Mouse (Mus musculus): Measurements from ENCODE around the gene Cdk5rap2. TPM values are rescaled to one million over a fixed set of nuclear protein-coding genes. Genes with fewer than 3 reads are reported as not detected.
A peak's percentile ranks its signal among the peaks of the same experiment; 100 is the strongest.

Gene Cdk5rap2
- 18.6 and 20.2 TPM in 2 replicates for polyA plus RNA-seq (2014; fragmentation: Nextera tagmentation; extraction: Ambion mirVana)

GRCm38 (mm10) chr4:70409994-70410721 is at the start of gene Cdk5rap2:
TSS of gene Cdk5rap2 (minus strand) at chr4:70410443.
- peak within 1 kb of the TSS; percentile 89 for H3K4me3 ChIP-seq (ENCODE audit: low read depth, low read length)
- ATAC-seq (ENCODE audit: low FRiP score): peak; percentile 98
- WGBS: under 1% methylated on average over 55 of the region's 55 CpGs

GRCm38 (mm10) chr4:70452161-70452560 is 41.9 kb upstream of the Cdk5rap2 start:
- 90% methylated on average over 3 of the region's 3 CpGs for WGBS
- Histone ChIP-seq H3K27me3 (ENCODE audit: control insufficient read depth, insufficient read depth, low read length) (no peaks in the 10 kb centered on the region), H3K9ac (ENCODE audit: low read depth, low read length) (no peak overlapping the region), H3K4me2 (replicated peaks; ENCODE audit: low read depth, low read length) (no peak overlapping the region), H3K9me3 (ENCODE audit: control insufficient read depth, low read length) (no peaks in the 10 kb centered on the region), H3K4me3 (ENCODE audit: low read depth, low read length) (no peak overlapping the region), H3K27ac (ENCODE audit: low read depth, low read length) (no peak overlapping the region), H3K36me3 (ENCODE audit: control insufficient read depth, insufficient read depth, low read length) (no peaks in the 10 kb centered on the region), H3K4me1 (replicated peaks; ENCODE audit: control insufficient read depth, insufficient read depth, low read length) (no peaks in the 10 kb centered on the region)
- DNase-seq (ENCODE audit: low spot score): no peak
- no peak for ATAC-seq (ENCODE audit: low FRiP score)

More at GRCm38 (mm10) chr4:70409994-70410721, at the start of gene Cdk5rap2:
- Histone ChIP-seq H3K36me3 (ENCODE audit: control insufficient read depth, insufficient read depth, low read length) (no peaks in the 10 kb centered on the region), H3K9me3 (ENCODE audit: control insufficient read depth, low read length) (no peaks in the 10 kb centered on the region), H3K27me3 (ENCODE audit: control insufficient read depth, insufficient read depth, low read length) (no peaks in the 10 kb centered on the region), H3K4me2 (replicated peaks; ENCODE audit: low read depth, low read length) (peak within 1 kb of the TSS; percentile 65), H3K27ac (ENCODE audit: low read depth, low read length) (peak within 1 kb of the TSS; percentile 78), H3K9ac (ENCODE audit: low read depth, low read length) (peak within 1 kb of the TSS; percentile 90), H3K4me1 (replicated peaks; ENCODE audit: control insufficient read depth, insufficient read depth, low read length) (peaks cover 3% of the 10 kb centered on the region; the same call in 1 of the 2 replicates)
- DNase-seq (ENCODE audit: low spot score): peak; percentile 95

GRCm38 (mm10) chr4:70451750-70452149 is 41.5 kb upstream of the Cdk5rap2 start:
- no peak overlapping the region for H3K27ac ChIP-seq (ENCODE audit: low read depth, low read length)
- ATAC-seq (ENCODE audit: low FRiP score) (no peak), DNase-seq (ENCODE audit: low spot score) (peak; percentile 71)
- no peaks in the 10 kb centered on the region for H3K9me3 ChIP-seq (ENCODE audit: control insufficient read depth, low read length)
- 0% methylated on average over 2 of the region's 2 CpGs for WGBS
- no peak overlapping the region for H3K4me3 ChIP-seq (ENCODE audit: low read depth, low read length)
- no peaks in the 10 kb centered on the region for H3K36me3 ChIP-seq (ENCODE audit: control insufficient read depth, insufficient read depth, low read length)
- H3K9ac ChIP-seq (ENCODE audit: low read depth, low read length): no peak overlapping the region
- no peaks in the 10 kb centered on the region for H3K27me3 ChIP-seq (ENCODE audit: control insufficient read depth, insufficient read depth, low read length)
- no peak overlapping the region for H3K4me2 ChIP-seq (replicated peaks; ENCODE audit: low read depth, low read length)
- no peaks in the 10 kb centered on the region for H3K4me1 ChIP-seq (replicated peaks; ENCODE audit: control insufficient read depth, insufficient read depth, low read length)

GRCm38 (mm10) chr4:70449668-70450067 is 39.4 kb upstream of the Cdk5rap2 start:
- Histone ChIP-seq H3K4me1 (replicated peaks; ENCODE audit: control insufficient read depth, insufficient read depth, low read length) (no peaks in the 10 kb centered on the region), H3K9ac (ENCODE audit: low read depth, low read length) (no peak overlapping the region), H3K4me3 (ENCODE audit: low read depth, low read length) (no peak overlapping the region), H3K27ac (ENCODE audit: low read depth, low read length) (no peak overlapping the region), H3K36me3 (ENCODE audit: control insufficient read depth, insufficient read depth, low read length) (no peaks in the 10 kb centered on the region), H3K9me3 (ENCODE audit: control insufficient read depth, low read length) (no peaks in the 10 kb centered on the region), H3K27me3 (ENCODE audit: control insufficient read depth, insufficient read depth, low read length) (no peaks in the 10 kb centered on the region), H3K4me2 (replicated peaks; ENCODE audit: low read depth, low read length) (no peak overlapping the region)
- DNase-seq (ENCODE audit: low spot score): no peak
- ATAC-seq (ENCODE audit: low FRiP score): no peak
- WGBS: 90% methylated on average over 1 of the region's 1 CpGs

- ATAC-seq (ENCODE audit: low FRiP score) (no peak), DNase-seq (ENCODE audit: low spot score) (no peak)
- Histone ChIP-seq H3K4me2 (replicated peaks; ENCODE audit: low read depth, low read length) (no peak overlapping the region), H3K4me1 (replicated peaks; ENCODE audit: control insufficient read depth, insufficient read depth, low read length) (no peaks in the 10 kb centered on the region), H3K9ac (ENCODE audit: low read depth, low read length) (no peak overlapping the region), H3K27ac (ENCODE audit: low read depth, low read length) (no peak overlapping the region), H3K9me3 (ENCODE audit: control insufficient read depth, low read length) (no peaks in the 10 kb centered on the region), H3K27me3 (ENCODE audit: control insufficient read depth, insufficient read depth, low read length) (no peaks in the 10 kb centered on the region), H3K36me3 (ENCODE audit: control insufficient read depth, insufficient read depth, low read length) (no peaks in the 10 kb centered on the region), H3K4me3 (ENCODE audit: low read depth, low read length) (no peak overlapping the region)
- 91% methylated on average over 3 of the region's 3 CpGs for WGBS
Observed at GRCm38 (mm10) chr4:70446774-70447173, 36.5 kb upstream of the Cdk5rap2 start.

GRCm38 (mm10) chr4:70420202-70420601 is 10.0 kb upstream of the Cdk5rap2 start:
- ATAC-seq (ENCODE audit: low FRiP score): no peak
- H3K4me3 ChIP-seq (ENCODE audit: low read depth, low read length): no peak overlapping the region
- H3K9me3 ChIP-seq (ENCODE audit: control insufficient read depth, low read length): no peaks in the 10 kb centered on the region
- no peaks in the 10 kb centered on the region for H3K27me3 ChIP-seq (ENCODE audit: control insufficient read depth, insufficient read depth, low read length)
- DNase-seq (ENCODE audit: low spot score): no peak
- H3K4me1 ChIP-seq (replicated peaks; ENCODE audit: control insufficient read depth, insufficient read depth, low read length): no peaks in the 10 kb centered on the region
- no peak overlapping the region for H3K27ac ChIP-seq (ENCODE audit: low read depth, low read length)
- 66% methylated on average over 2 of the region's 2 CpGs for WGBS
- H3K9ac ChIP-seq (ENCODE audit: low read depth, low read length): no peak overlapping the region
- H3K36me3 ChIP-seq (ENCODE audit: control insufficient read depth, insufficient read depth, low read length): no peaks in the 10 kb centered on the region
- no peak overlapping the region for H3K4me2 ChIP-seq (replicated peaks; ENCODE audit: low read depth, low read length)

GRCm38 (mm10) chr4:70412126-70412525 is 1.9 kb upstream of the Cdk5rap2 start:
- 25% methylated on average over 2 of the region's 2 CpGs for WGBS
- Histone ChIP-seq H3K9ac (ENCODE audit: low read depth, low read length) (no peak overlapping the region), H3K36me3 (ENCODE audit: control insufficient read depth, insufficient read depth, low read length) (no peaks in the 10 kb centered on the region), H3K4me3 (ENCODE audit: low read depth, low read length) (no peak overlapping the region), H3K27ac (ENCODE audit: low read depth, low read length) (peak overlapping the region; percentile 63; the same call in 1 of the 2 replicates), H3K27me3 (ENCODE audit: control insufficient read depth, insufficient read depth, low read length) (no peaks in the 10 kb centered on the region), H3K4me1 (replicated peaks; ENCODE audit: control insufficient read depth, insufficient read depth, low read length) (peaks cover 3% of the 10 kb centered on the region; the same call in 1 of the 2 replicates), H3K9me3 (ENCODE audit: control insufficient read depth, low read length) (no peaks in the 10 kb centered on the region), H3K4me2 (replicated peaks; ENCODE audit: low read depth, low read length) (no peak overlapping the region)
- DNase-seq (ENCODE audit: low spot score) (peak; percentile 53), ATAC-seq (ENCODE audit: low FRiP score) (no peak; the same call in 1 of the 2 replicates)

- peak overlapping the region; percentile 90 for H3K9ac ChIP-seq (ENCODE audit: low read depth, low read length)
- H3K27ac ChIP-seq (ENCODE audit: low read depth, low read length): no peak overlapping the region
- H3K4me1 ChIP-seq (replicated peaks; ENCODE audit: control insufficient read depth, insufficient read depth, low read length): peaks cover 3% of the 10 kb centered on the region; the same call in 1 of the 2 replicates
- ATAC-seq (ENCODE audit: low FRiP score) (no peak), DNase-seq (ENCODE audit: low spot score) (peak; percentile 20)
- H3K4me3 ChIP-seq (ENCODE audit: low read depth, low read length): peak overlapping the region; percentile 89
- H3K36me3 ChIP-seq (ENCODE audit: control insufficient read depth, insufficient read depth, low read length): no peaks in the 10 kb centered on the region
- peak overlapping the region; percentile 65 for H3K4me2 ChIP-seq (replicated peaks; ENCODE audit: low read depth, low read length)
- 31% methylated on average over 9 of the region's 9 CpGs for WGBS
- no peaks in the 10 kb centered on the region for H3K27me3 ChIP-seq (ENCODE audit: control insufficient read depth, insufficient read depth, low read length)
- H3K9me3 ChIP-seq (ENCODE audit: control insufficient read depth, low read length): no peaks in the 10 kb centered on the region
Observed at GRCm38 (mm10) chr4:70409456-70409855, 787 bp downstream of the Cdk5rap2 start.

Measured in hindbrain, embryonic 11.5 days (tissue).